Mouse (Mus musculus) kidney, adult 2 months (tissue): Measurements from ENCODE around the gene Ninl. TPM values are rescaled to one million over a fixed set of nuclear protein-coding genes. Genes with fewer than 3 reads are reported as not detected.

Experiments used
- DNase-seq: peaks from one replicate; pipeline ENCODE4 v3.0.0; 2021
- H3K27ac ChIP-seq: fragments of 200-500 bp; 2 replicates; pipeline ENCODE4 v1.5.1; 2012; ENCODE audit warnings: low read depth, low read length, control low read depth, inconsistent platforms; ENCODE audit not compliant: insufficient read depth
- H3K27me3 ChIP-seq: fragments of 200-500 bp; replicated peaks from 2 replicates; pipeline ENCODE4 v1.6.1; 2012; ENCODE audit warnings: mild to moderate bottlenecking, moderate library complexity, low read length, inconsistent platforms; ENCODE audit not compliant: control insufficient read depth, insufficient read depth
- H3K36me3 ChIP-seq: fragments of 200-500 bp; 2 replicates; pipeline ENCODE4 v1.6.1; 2012; ENCODE audit warnings: mild to moderate bottlenecking, moderate library complexity, low read length, inconsistent platforms; ENCODE audit not compliant: control insufficient read depth, insufficient read depth
- H3K4me1 ChIP-seq: fragments of 200-500 bp; 2 replicates; pipeline ENCODE4 v1.6.1; 2011; ENCODE audit warnings: low read length; ENCODE audit not compliant: control insufficient read depth, insufficient read depth
- H3K4me3 ChIP-seq: fragments of 200-500 bp; 2 replicates; pipeline ENCODE4 v1.5.1; 2011; ENCODE audit warnings: mild to moderate bottlenecking, low read depth, low read length, control low read depth; ENCODE audit not compliant: insufficient read depth
- CTCF ChIP-seq: fragments of 200-500 bp; conservative IDR thresholded peaks from 2 replicates; pipeline ENCODE4 v1.5.1; 2011; ENCODE audit warnings: low read depth, mild to moderate bottlenecking, control low read depth, low read length, moderate library complexity, mixed read lengths; ENCODE audit not compliant: insufficient read depth, insufficient read length
- POLR2A ChIP-seq: fragments of 200-500 bp; IDR thresholded peaks from one replicate; pipeline ENCODE4 v1.6.1; 2011; ENCODE audit warnings: low read depth, low read length, control low read depth
- WGBS: fragments of 180-500 bp; shearing (Covaris S2); methylation state at CpG from one replicate; pipeline ENCODE4 v1.1.7; 2018; 5-methylcytosine and 5-hydroxymethylcytosine counted together
- polyA plus RNA-seq: library from polyadenylated mRNA; depleted of rRNA; stranded (reverse); fragments of >200 nt; gene quantifications from 2 replicates; pipeline ENCODE4 v1.2.3, GENCODE M21; 2012

Ninl gene
- polyA plus RNA-seq, 1 experiment, result 11.5 TPM

GRCm38 (mm10) chr2:151036721-151037120 lies 2.5 kb downstream of the Ninl start:
- Histone ChIP-seq H3K27me3 (no peaks in the 10 kb centered on the region), H3K36me3 (no peaks in the 10 kb centered on the region)
- 92% methylated on average over 2 of the region's 2 CpGs for WGBS

GRCm38 (mm10) chr2:151034435-151034834 lies 4.7 kb downstream of the Ninl start:
- Histone ChIP-seq H3K4me1 (peaks cover 7% of the 10 kb centered on the region), H3K4me3 (no peak overlapping the region), H3K27me3 (no peaks in the 10 kb centered on the region), H3K27ac (no peak overlapping the region), H3K36me3 (no peaks in the 10 kb centered on the region)
- no peak for TF ChIP-seq CTCF
- no peak for TF ChIP-seq POLR2A
- 55% methylated on average over 3 of the region's 3 CpGs for WGBS
- peak; percentile 30 for DNase-seq

More at GRCm38 (mm10) chr2:151036721-151037120, 2.5 kb downstream of the Ninl start:
- H3K4me1 ChIP-seq, result peaks cover 7% of the 10 kb centered on the region
- TF ChIP-seq CTCF (no peak), POLR2A (no peak)
- no peak overlapping the region for H3K27ac ChIP-seq
- no peak for DNase-seq
- no peak overlapping the region for H3K4me3 ChIP-seq

GRCm38 (mm10) chr2:151021158-151021557 lies 18.0 kb downstream of the Ninl start:
- no peak for TF ChIP-seq CTCF
- no peak for TF ChIP-seq POLR2A
- Histone ChIP-seq H3K4me1 (no peaks in the 10 kb centered on the region), H3K27me3 (no peaks in the 10 kb centered on the region), H3K4me3 (no peak overlapping the region), H3K27ac (no peak overlapping the region), H3K36me3 (no peaks in the 10 kb centered on the region)
- 94% methylated on average over 10 of the region's 10 CpGs for WGBS
- no peak for DNase-seq

GRCm38 (mm10) chr2:151015316-151015715 lies 23.9 kb downstream of the Ninl start:
- TF ChIP-seq POLR2A, result no peak
- TF ChIP-seq CTCF, result no peak
- Histone ChIP-seq H3K4me3 (no peak overlapping the region), H3K4me1 (no peaks in the 10 kb centered on the region), H3K36me3 (no peaks in the 10 kb centered on the region), H3K27ac (no peak overlapping the region), H3K27me3 (no peaks in the 10 kb centered on the region)
- no peak for DNase-seq
- WGBS, result 74% methylated on average over 2 of the region's 2 CpGs

- H3K4me1 ChIP-seq, result peaks cover 10% of the 10 kb centered on the region
- WGBS, result 78% methylated on average over 1 of the region's 1 CpGs
- no peak for TF ChIP-seq CTCF
- no peak for TF ChIP-seq POLR2A
These were observed 27.9 kb downstream of the Ninl start for GRCm38 (mm10) chr2:151011273-151011672.

GRCm38 (mm10) chr2:151009515-151010085 lies 29.6 kb downstream of the Ninl start:
- Histone ChIP-seq H3K36me3 (no peaks in the 10 kb centered on the region), H3K4me3 (peak overlapping the region; percentile 94; the same call in 1 of the 2 replicates), H3K4me1 (peaks cover 12% of the 10 kb centered on the region), H3K27ac (no peak overlapping the region), H3K27me3 (no peaks in the 10 kb centered on the region)
- TF ChIP-seq POLR2A (no peak), CTCF (no peak)
- WGBS, result 88% methylated on average over 1 of the region's 1 CpGs
- DNase-seq, result no peak

More at GRCm38 (mm10) chr2:151011273-151011672, 27.9 kb downstream of the Ninl start:
- H3K27me3 ChIP-seq, result no peaks in the 10 kb centered on the region
- no peak overlapping the region for H3K4me3 ChIP-seq
- no peaks in the 10 kb centered on the region for H3K36me3 ChIP-seq
- H3K27ac ChIP-seq, result no peak overlapping the region
- DNase-seq, result no peak

GRCm38 (mm10) chr2:151008939-151009509 lies 30.2 kb downstream of the Ninl start:
- 1% methylated on average over 57 of the region's 57 CpGs for WGBS
- Histone ChIP-seq H3K36me3 (no peaks in the 10 kb centered on the region), H3K27ac (peak overlapping the region; percentile 32), H3K27me3 (no peaks in the 10 kb centered on the region), H3K4me1 (peaks cover 16% of the 10 kb centered on the region), H3K4me3 (peak overlapping the region; percentile 94)
- DNase-seq, result peak; percentile 79
- TF ChIP-seq POLR2A (no peak), CTCF (no peak)
